Mouse (Mus musculus): ENCODE data around the gene Sstr3. TPM values are rescaled to one million over a fixed set of nuclear protein-coding genes. Genes with fewer than 3 reads are reported as not detected.

Sstr3 gene
- polyA plus RNA-seq, 1 experiment = not detected

DNA sequence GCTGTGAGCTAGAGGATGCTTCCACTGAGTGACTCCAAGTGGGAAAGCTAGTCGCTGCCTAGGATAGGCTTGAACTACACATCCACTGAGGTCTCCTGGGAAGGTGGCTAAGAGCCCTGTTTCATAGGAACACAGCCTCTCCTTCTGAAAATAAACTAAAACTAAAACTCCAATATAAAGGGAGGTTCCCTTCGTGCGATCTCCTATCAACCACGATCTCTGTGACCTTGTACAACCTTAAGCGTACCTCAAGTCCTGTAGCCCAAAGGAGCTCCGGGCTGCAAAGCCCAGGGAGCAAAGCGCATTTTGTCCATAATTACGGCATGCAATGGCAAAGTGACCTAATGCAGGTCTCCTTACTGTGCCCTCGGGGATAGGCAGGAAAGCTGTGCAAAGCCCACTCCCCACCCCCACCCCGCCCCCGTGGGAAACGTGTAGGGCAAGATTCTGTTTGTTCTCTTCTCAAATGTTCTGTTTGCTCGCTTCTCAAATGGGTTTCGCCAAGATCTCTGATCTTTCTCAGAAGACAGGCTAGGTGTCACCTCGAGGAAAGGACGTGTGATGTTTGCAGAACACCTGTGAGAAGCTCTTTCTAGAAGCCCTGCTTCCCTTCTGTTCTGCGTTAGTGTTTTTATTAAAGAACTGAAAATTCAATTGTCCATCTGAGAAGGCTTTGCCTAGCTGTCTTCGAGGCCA, 41.9 kb downstream of the Sstr3 start:
- Histone ChIP-seq H3K4me1 (ENCODE audit: control insufficient read depth, insufficient read depth, low read length) (no peaks in the 10 kb centered on the region), H3K27ac (ENCODE audit: insufficient read depth, low read depth, low read length) (no peak overlapping the region), H3K4me3 (ENCODE audit: insufficient read depth, low read depth, low read length) (no peak overlapping the region)
- 84% methylated on average over 18 of the region's 18 CpGs for WGBS
- TF ChIP-seq POLR2A (IDR thresholded peaks at IDR 0.05; ENCODE audit: insufficient read depth, low read depth, low read length) = no peak
- no peak for TF ChIP-seq CTCF (IDR thresholded peaks at IDR 0.05; ENCODE audit: insufficient read depth, low read depth, low read length)

DNA sequence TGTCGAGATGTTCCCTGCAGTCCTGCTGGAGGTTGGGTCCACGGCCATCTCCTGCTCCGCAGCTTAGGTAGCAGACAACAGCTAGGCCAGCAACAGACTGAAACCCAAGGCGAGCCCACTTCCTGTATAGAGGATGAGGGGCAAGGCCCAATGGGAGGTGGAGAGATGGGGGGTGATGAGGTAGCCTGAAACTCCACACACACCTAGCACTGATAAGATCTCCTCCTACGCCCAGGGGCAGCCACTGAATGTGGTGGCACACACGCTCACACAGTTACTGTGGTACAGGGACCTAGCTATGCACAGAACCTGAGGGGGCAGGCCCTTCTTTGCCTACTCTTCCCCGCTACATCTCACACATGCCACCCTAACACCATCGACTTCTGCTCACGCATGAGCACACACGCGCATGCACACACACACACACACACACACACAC, 49.5 kb downstream of the Sstr3 start, which contains the start of gene Il2rb:
TSS of gene Il2rb (minus strand) at position 304 of the 439 bp plus-strand sequence.
- Histone ChIP-seq H3K4me3 (ENCODE audit: insufficient read depth, low read depth, low read length) (no peak within 1 kb of the TSS), H3K4me1 (ENCODE audit: control insufficient read depth, insufficient read depth, low read length) (no peaks in the 10 kb centered on the region; the same call in 1 of the 2 replicates), H3K27ac (ENCODE audit: insufficient read depth, low read depth, low read length) (no peak within 1 kb of the TSS)
- WGBS = 95% methylated on average over 11 of the region's 11 CpGs
- TF ChIP-seq POLR2A (IDR thresholded peaks at IDR 0.05; ENCODE audit: insufficient read depth, low read depth, low read length) (no peak), CTCF (IDR thresholded peaks at IDR 0.05; ENCODE audit: insufficient read depth, low read depth, low read length) (no peak)

DNA sequence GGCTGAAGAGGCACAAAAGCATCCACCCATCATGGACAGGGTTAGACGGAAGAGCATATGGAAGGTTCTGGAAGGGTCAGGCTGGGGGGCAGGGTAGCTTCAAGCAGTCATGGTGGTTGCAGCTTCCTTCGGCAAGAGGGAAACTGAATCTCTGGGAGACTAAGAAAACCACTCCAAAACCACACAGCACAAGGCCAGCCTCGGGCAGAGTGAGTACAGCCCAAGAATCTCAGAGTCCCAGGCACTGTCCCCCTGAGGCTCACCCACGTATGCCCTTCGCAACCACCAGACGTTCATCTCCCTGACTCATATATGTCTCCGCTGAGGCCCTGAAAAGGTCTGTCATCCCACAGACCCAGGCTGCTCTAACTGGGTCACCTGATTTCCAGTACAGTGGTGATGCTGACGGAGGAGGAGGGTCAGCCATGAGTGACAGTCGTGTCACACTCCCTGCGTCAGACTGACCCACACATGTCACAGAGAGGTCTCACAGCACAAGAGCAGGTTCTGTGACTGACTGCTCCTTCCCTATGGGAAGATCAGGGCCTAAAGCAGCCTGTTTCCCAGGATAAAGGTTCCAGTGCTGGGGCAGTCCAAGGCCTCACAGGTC, 51.0 kb downstream of the Sstr3 start:
- WGBS = 87% methylated on average over 10 of the region's 10 CpGs
- H3K27ac ChIP-seq (ENCODE audit: insufficient read depth, low read depth, low read length) = no peak overlapping the region
- no peaks in the 10 kb centered on the region; the same call in 1 of the 2 replicates for H3K4me1 ChIP-seq (ENCODE audit: control insufficient read depth, insufficient read depth, low read length)
- TF ChIP-seq CTCF (IDR thresholded peaks at IDR 0.05; ENCODE audit: insufficient read depth, low read depth, low read length) = no peak
- no peak for TF ChIP-seq POLR2A (IDR thresholded peaks at IDR 0.05; ENCODE audit: insufficient read depth, low read depth, low read length)
- no peak overlapping the region for H3K4me3 ChIP-seq (ENCODE audit: insufficient read depth, low read depth, low read length)

DNA sequence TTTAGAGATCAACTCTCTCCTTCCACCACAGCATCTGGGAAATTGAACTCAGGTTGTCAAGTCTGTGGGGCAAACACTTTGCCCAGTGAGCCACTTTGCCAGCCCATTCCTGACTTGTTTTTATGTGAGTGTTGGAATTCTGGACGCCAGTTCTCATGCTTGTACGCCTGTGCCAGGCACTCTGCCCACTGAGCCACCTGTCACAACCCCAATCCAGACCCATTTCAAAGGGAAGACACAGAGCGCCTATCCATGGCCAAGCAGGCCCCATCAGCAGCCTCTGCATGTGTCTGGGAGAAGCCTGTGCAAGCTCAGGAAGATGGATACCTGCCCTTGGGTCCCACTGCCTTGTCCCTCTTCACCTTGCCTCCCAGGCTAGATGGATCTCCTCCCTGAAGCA, 53.2 kb downstream of the Sstr3 start:
- TF ChIP-seq POLR2A (IDR thresholded peaks at IDR 0.05; ENCODE audit: insufficient read depth, low read depth, low read length) (no peak), CTCF (IDR thresholded peaks at IDR 0.05; ENCODE audit: insufficient read depth, low read depth, low read length) (no peak)
- WGBS = 92% methylated on average over 3 of the region's 3 CpGs
- Histone ChIP-seq H3K4me3 (ENCODE audit: insufficient read depth, low read depth, low read length) (no peak overlapping the region), H3K27ac (ENCODE audit: insufficient read depth, low read depth, low read length) (no peak overlapping the region), H3K4me1 (ENCODE audit: control insufficient read depth, insufficient read depth, low read length) (no peaks in the 10 kb centered on the region; the same call in 1 of the 2 replicates)

DNA sequence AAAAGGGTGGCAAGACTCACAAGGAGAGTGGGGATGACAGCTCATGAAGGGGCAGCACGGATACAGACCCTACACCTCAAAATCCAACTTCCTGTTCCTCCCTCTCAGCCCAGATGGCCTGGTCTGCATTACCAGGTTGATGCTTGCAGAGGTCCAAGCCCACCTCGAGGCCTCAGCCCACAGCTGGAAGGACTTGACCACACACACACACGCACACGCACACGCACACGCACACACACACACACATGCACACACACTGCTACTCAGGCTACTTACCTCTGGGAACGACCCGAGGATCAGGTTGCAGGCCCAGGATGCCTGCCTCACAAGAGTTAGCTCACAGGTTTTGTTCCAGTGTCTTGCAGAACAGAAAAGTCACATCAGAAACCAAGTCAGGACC, 54.6 kb downstream of the Sstr3 start:
- TF ChIP-seq CTCF (IDR thresholded peaks at IDR 0.05; ENCODE audit: insufficient read depth, low read depth, low read length) (no peak), POLR2A (IDR thresholded peaks at IDR 0.05; ENCODE audit: insufficient read depth, low read depth, low read length) (no peak)
- 80% methylated on average over 8 of the region's 8 CpGs for WGBS
- H3K27ac ChIP-seq (ENCODE audit: insufficient read depth, low read depth, low read length) = no peak overlapping the region
- H3K4me1 ChIP-seq (ENCODE audit: control insufficient read depth, insufficient read depth, low read length) = no peaks in the 10 kb centered on the region; the same call in 1 of the 2 replicates
- H3K4me3 ChIP-seq (ENCODE audit: insufficient read depth, low read depth, low read length) = no peak overlapping the region

DNA sequence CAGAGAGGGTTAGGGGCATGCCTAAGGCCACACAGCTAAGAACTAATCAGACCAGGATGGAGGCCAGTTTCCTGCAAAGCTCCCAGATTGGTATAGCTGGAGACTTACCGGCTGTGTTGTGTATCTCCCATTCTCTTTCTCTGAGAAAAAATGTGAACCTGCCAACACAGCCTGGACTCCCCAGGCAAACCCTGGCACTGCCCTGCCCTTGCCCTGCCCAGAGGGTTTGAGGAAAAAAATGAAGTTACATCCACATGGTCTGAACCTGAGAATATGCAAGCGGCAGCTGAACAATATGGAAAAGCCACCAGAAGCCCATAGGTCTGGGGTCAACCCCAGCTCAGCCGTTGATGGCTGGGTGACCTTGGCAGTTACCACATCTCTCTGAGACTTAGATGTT, 55.2 kb downstream of the Sstr3 start:
- no peak overlapping the region for H3K27ac ChIP-seq (ENCODE audit: insufficient read depth, low read depth, low read length)
- no peak for TF ChIP-seq POLR2A (IDR thresholded peaks at IDR 0.05; ENCODE audit: insufficient read depth, low read depth, low read length)
- no peak for TF ChIP-seq CTCF (IDR thresholded peaks at IDR 0.05; ENCODE audit: insufficient read depth, low read depth, low read length)
- 82% methylated on average over 3 of the region's 3 CpGs for WGBS

DNA sequence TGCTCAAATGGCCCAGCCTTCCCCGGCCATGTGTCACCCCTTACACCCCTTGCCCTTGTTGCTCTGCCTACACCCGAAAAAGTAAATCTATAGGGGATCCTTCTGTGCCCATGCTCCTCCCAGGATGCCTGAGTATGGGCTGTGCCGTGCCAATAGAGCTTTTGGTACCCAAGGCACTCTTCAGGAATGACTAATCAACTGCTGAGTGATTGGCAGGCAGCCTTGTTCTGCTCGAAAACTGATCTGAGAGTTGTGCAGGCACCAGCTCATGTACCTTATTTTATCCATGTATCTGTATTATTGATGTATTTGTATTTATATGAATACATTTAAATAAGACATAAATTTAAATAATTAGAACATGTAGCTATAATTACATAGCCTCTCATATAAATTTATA, 57.4 kb downstream of the Sstr3 start:
- no peak overlapping the region for H3K27ac ChIP-seq (ENCODE audit: insufficient read depth, low read depth, low read length)
- TF ChIP-seq CTCF (IDR thresholded peaks at IDR 0.05; ENCODE audit: insufficient read depth, low read depth, low read length) (no peak), POLR2A (IDR thresholded peaks at IDR 0.05; ENCODE audit: insufficient read depth, low read depth, low read length) (no peak)
- no peaks in the 10 kb centered on the region for H3K4me1 ChIP-seq (ENCODE audit: control insufficient read depth, insufficient read depth, low read length)
- WGBS = 62% methylated on average over 4 of the region's 4 CpGs
- H3K4me3 ChIP-seq (ENCODE audit: insufficient read depth, low read depth, low read length) = no peak overlapping the region

More for the DNA sequence above, 55.2 kb downstream of the Sstr3 start:
- Histone ChIP-seq H3K4me3 (ENCODE audit: insufficient read depth, low read depth, low read length) (no peak overlapping the region), H3K4me1 (ENCODE audit: control insufficient read depth, insufficient read depth, low read length) (no peaks in the 10 kb centered on the region; the same call in 1 of the 2 replicates)

Other genes starting within 250 kb of the Sstr3 start
- not detected in 2 replicates for gene Csf2rb2, start 239.0 kb downstream of the Sstr3 start, polyA plus RNA-seq (2012; ENCODE audit: insufficient read depth, insufficient read length, low replicate concordance, missing spikeins)
- gene Csf2rb, start 218.9 kb downstream of the Sstr3 start, polyA plus RNA-seq (2012; ENCODE audit: insufficient read depth, insufficient read length, low replicate concordance, missing spikeins) = not detected in 2 replicates
- not detected in 2 replicates for gene Tex33, start 148.8 kb downstream of the Sstr3 start, polyA plus RNA-seq (2012; ENCODE audit: insufficient read depth, insufficient read length, low replicate concordance, missing spikeins)
- gene Tst, start 138.8 kb downstream of the Sstr3 start, polyA plus RNA-seq (2012; ENCODE audit: insufficient read depth, insufficient read length, low replicate concordance, missing spikeins) = not detected in 2 replicates
- not detected in 2 replicates for gene Mpst, start 138.3 kb downstream of the Sstr3 start, polyA plus RNA-seq (2012; ENCODE audit: insufficient read depth, insufficient read length, low replicate concordance, missing spikeins)
- not detected in 2 replicates for gene Kctd17, start 116.1 kb downstream of the Sstr3 start, polyA plus RNA-seq (2012; ENCODE audit: insufficient read depth, insufficient read length, low replicate concordance, missing spikeins)
- gene Tmprss6, start 76.1 kb downstream of the Sstr3 start, polyA plus RNA-seq (2012; ENCODE audit: insufficient read depth, insufficient read length, low replicate concordance, missing spikeins) = not detected in 2 replicates
- gene Il2rb, start 49.4 kb downstream of the Sstr3 start, polyA plus RNA-seq (2012; ENCODE audit: insufficient read depth, insufficient read length, low replicate concordance, missing spikeins) = not detected in 2 replicates
- not detected in 2 replicates for gene C1qtnf6, start 13.3 kb downstream of the Sstr3 start, polyA plus RNA-seq (2012; ENCODE audit: insufficient read depth, insufficient read length, low replicate concordance, missing spikeins)
- 2,065 TPM in 1 of 2 replicates, not detected in the other for gene Rac2, start 28.1 kb upstream of the Sstr3 start, polyA plus RNA-seq (2012; ENCODE audit: insufficient read depth, insufficient read length, low replicate concordance, missing spikeins)
- not detected in 2 replicates for gene Cyth4, start 52.4 kb upstream of the Sstr3 start, polyA plus RNA-seq (2012; ENCODE audit: insufficient read depth, insufficient read length, low replicate concordance, missing spikeins)
- not detected in 2 replicates for gene Elfn2, start 174.1 kb upstream of the Sstr3 start, polyA plus RNA-seq (2012; ENCODE audit: insufficient read depth, insufficient read length, low replicate concordance, missing spikeins)
- gene Mfng, start 228.8 kb upstream of the Sstr3 start, polyA plus RNA-seq (2012; ENCODE audit: insufficient read depth, insufficient read length, low replicate concordance, missing spikeins) = not detected in 2 replicates